Mouse (Mus musculus): ENCODE measurements around the gene P3h3. TPM values are rescaled to one million over a fixed set of nuclear protein-coding genes. Genes with fewer than 3 reads are reported as not detected.

P3h3 gene
- polyA plus RNA-seq, 1 experiment: 1.1 TPM

- Histone ChIP-seq H3K36me3 (ENCODE audit: control insufficient read depth, insufficient read depth) (no peaks in the 10 kb centered on the region), H3K4me3 (ENCODE audit: insufficient read depth, poor library complexity, severe bottlenecking) (no peak overlapping the region), H3ac (ENCODE audit: control insufficient read depth, insufficient read length, low read depth) (no peak overlapping the region), H3K79me2 (ENCODE audit: control insufficient read depth, insufficient read depth) (no peaks in the 10 kb centered on the region), H3K79me3 (ENCODE audit: low read depth) (no peaks in the 10 kb centered on the region), H3K27me3 (ENCODE audit: control insufficient read depth, insufficient read depth, insufficient read length) (peaks cover 29% of the 10 kb centered on the region)
- peak; percentile 79 for TF ChIP-seq CTCF (IDR thresholded peaks at IDR 0.05; ENCODE audit: control insufficient read depth, insufficient read depth, insufficient read length)
- no peak for TF ChIP-seq MYOG (IDR thresholded peaks at IDR 0.05; ENCODE audit: control insufficient read depth, extremely low read depth, insufficient read length)
- no peak for TF ChIP-seq MYOD1 (IDR thresholded peaks at IDR 0.05; ENCODE audit: control insufficient read depth, insufficient read length, low read depth)
These were observed 2.2 kb upstream of the P3h3 start for GRCm38 (mm10) chr6:124859725-124860124.

GRCm38 (mm10) chr6:124858561-124859318 lies 1.2 kb upstream of the P3h3 start:
- Histone ChIP-seq H3K79me2 (ENCODE audit: control insufficient read depth, insufficient read depth) (no peaks in the 10 kb centered on the region), H3K4me3 (ENCODE audit: insufficient read depth, poor library complexity, severe bottlenecking) (no peak overlapping the region), H3K27me3 (ENCODE audit: control insufficient read depth, insufficient read depth, insufficient read length) (peaks cover 21% of the 10 kb centered on the region), H3K36me3 (ENCODE audit: control insufficient read depth, insufficient read depth) (no peaks in the 10 kb centered on the region), H3K79me3 (ENCODE audit: low read depth) (no peaks in the 10 kb centered on the region), H3ac (ENCODE audit: control insufficient read depth, insufficient read length, low read depth) (no peak overlapping the region)
- TF ChIP-seq MAX (IDR thresholded peaks at IDR 0.05): no peak
- no peak for TF ChIP-seq USF1 (IDR thresholded peaks at IDR 0.05; ENCODE audit: low read depth)
- no peak for TF ChIP-seq MYOD1 (IDR thresholded peaks at IDR 0.05; ENCODE audit: control insufficient read depth, insufficient read length, low read depth)
- TF ChIP-seq CTCF (IDR thresholded peaks at IDR 0.05; ENCODE audit: control insufficient read depth, insufficient read depth, insufficient read length): no peak
- no peak for TF ChIP-seq MYOG (IDR thresholded peaks at IDR 0.05; ENCODE audit: control insufficient read depth, extremely low read depth, insufficient read length)
- no peak for TF ChIP-seq FOSL1 (IDR thresholded peaks at IDR 0.05; ENCODE audit: insufficient read depth, low read length, poor library complexity, severe bottlenecking)
- TF ChIP-seq CEBPB (IDR thresholded peaks at IDR 0.05; ENCODE audit: low read depth): no peak

- Histone ChIP-seq H3K4me3 (ENCODE audit: insufficient read depth, poor library complexity, severe bottlenecking) (no peak overlapping the region), H3K27me3 (ENCODE audit: control insufficient read depth, insufficient read depth, insufficient read length) (peaks cover 14% of the 10 kb centered on the region)
These were observed 433 bp upstream of the P3h3 start for GRCm38 (mm10) chr6:124857840-124858530.

GRCm38 (mm10) chr6:124856321-124856720 lies 1.2 kb downstream of the P3h3 start:
- H3ac ChIP-seq (ENCODE audit: control insufficient read depth, insufficient read length, low read depth): no peak overlapping the region
- no peak for TF ChIP-seq USF1 (IDR thresholded peaks at IDR 0.05; ENCODE audit: low read depth)
- TF ChIP-seq CEBPB (IDR thresholded peaks at IDR 0.05; ENCODE audit: low read depth): no peak
- TF ChIP-seq FOSL1 (IDR thresholded peaks at IDR 0.05; ENCODE audit: insufficient read depth, low read length, poor library complexity, severe bottlenecking): no peak
- TF ChIP-seq MYOD1 (IDR thresholded peaks at IDR 0.05; ENCODE audit: control insufficient read depth, insufficient read length, low read depth): no peak
- no peak for TF ChIP-seq CTCF (IDR thresholded peaks at IDR 0.05; ENCODE audit: control insufficient read depth, insufficient read depth, insufficient read length)
- no peak for TF ChIP-seq MYOG (IDR thresholded peaks at IDR 0.05; ENCODE audit: control insufficient read depth, extremely low read depth, insufficient read length)
- TF ChIP-seq MAX (IDR thresholded peaks at IDR 0.05): no peak
- no peaks in the 10 kb centered on the region for H3K79me3 ChIP-seq (ENCODE audit: low read depth)
- peaks cover 7% of the 10 kb centered on the region for H3K27me3 ChIP-seq (ENCODE audit: control insufficient read depth, insufficient read depth, insufficient read length)
- no peaks in the 10 kb centered on the region for H3K36me3 ChIP-seq (ENCODE audit: control insufficient read depth, insufficient read depth)
- H3K79me2 ChIP-seq (ENCODE audit: control insufficient read depth, insufficient read depth): no peaks in the 10 kb centered on the region
- no peak overlapping the region for H3K4me3 ChIP-seq (ENCODE audit: insufficient read depth, poor library complexity, severe bottlenecking)

More at GRCm38 (mm10) chr6:124857840-124858530, 433 bp upstream of the P3h3 start:
- Histone ChIP-seq H3K79me2 (ENCODE audit: control insufficient read depth, insufficient read depth) (no peaks in the 10 kb centered on the region), H3K36me3 (ENCODE audit: control insufficient read depth, insufficient read depth) (no peaks in the 10 kb centered on the region), H3K79me3 (ENCODE audit: low read depth) (no peaks in the 10 kb centered on the region), H3ac (ENCODE audit: control insufficient read depth, insufficient read length, low read depth) (no peak overlapping the region)
- TF ChIP-seq USF1 (IDR thresholded peaks at IDR 0.05; ENCODE audit: low read depth) (no peak), FOSL1 (IDR thresholded peaks at IDR 0.05; ENCODE audit: insufficient read depth, low read length, poor library complexity, severe bottlenecking) (no peak), MYOG (IDR thresholded peaks at IDR 0.05; ENCODE audit: control insufficient read depth, extremely low read depth, insufficient read length) (no peak), CEBPB (IDR thresholded peaks at IDR 0.05; ENCODE audit: low read depth) (no peak), MAX (IDR thresholded peaks at IDR 0.05) (no peak), CTCF (IDR thresholded peaks at IDR 0.05; ENCODE audit: control insufficient read depth, insufficient read depth, insufficient read length) (no peak), MYOD1 (IDR thresholded peaks at IDR 0.05; ENCODE audit: control insufficient read depth, insufficient read length, low read depth) (no peak)

- no peaks in the 10 kb centered on the region for H3K79me2 ChIP-seq (ENCODE audit: control insufficient read depth, insufficient read depth)
- no peak for TF ChIP-seq CEBPB (IDR thresholded peaks at IDR 0.05; ENCODE audit: low read depth)
- no peak for TF ChIP-seq MYOG (IDR thresholded peaks at IDR 0.05; ENCODE audit: control insufficient read depth, extremely low read depth, insufficient read length)
- no peak for TF ChIP-seq MYOD1 (IDR thresholded peaks at IDR 0.05; ENCODE audit: control insufficient read depth, insufficient read length, low read depth)
- no peak for TF ChIP-seq MAX (IDR thresholded peaks at IDR 0.05)
- no peak for TF ChIP-seq CTCF (IDR thresholded peaks at IDR 0.05; ENCODE audit: control insufficient read depth, insufficient read depth, insufficient read length)
- H3K4me3 ChIP-seq (ENCODE audit: insufficient read depth, poor library complexity, severe bottlenecking): no peak overlapping the region
- no peaks in the 10 kb centered on the region for H3K36me3 ChIP-seq (ENCODE audit: control insufficient read depth, insufficient read depth)
- no peak overlapping the region for H3ac ChIP-seq (ENCODE audit: control insufficient read depth, insufficient read length, low read depth)
- peaks cover 3% of the 10 kb centered on the region for H3K27me3 ChIP-seq (ENCODE audit: control insufficient read depth, insufficient read depth, insufficient read length)
- no peaks in the 10 kb centered on the region for H3K79me3 ChIP-seq (ENCODE audit: low read depth)
These were observed 2.9 kb downstream of the P3h3 start for GRCm38 (mm10) chr6:124854647-124855046.

Data from C2C12 (cell line).